Mouse (Mus musculus) heart, embryonic 15.5 days (tissue): ENCODE data around the gene 9130213A22Rik. TPM values are rescaled to one million over a fixed set of nuclear protein-coding genes. Genes with fewer than 3 reads are reported as not detected.
A peak's percentile ranks its signal among the peaks of the same experiment; 100 is the strongest.

ENCODE experiments used
- ATAC-seq: fragments of 200-750 bp; cut with Nextera tagmentation; replicated peaks from 2 replicates; pipeline ENCODE4 v1.8.0; 2017; ENCODE audit warnings: low read depth, moderate TSS enrichment; ENCODE audit not compliant: insufficient number of reproducible peaks, insufficient read depth, low FRiP score
- H3K27ac ChIP-seq: fragments of 300-500 bp; sonication (generic); 2 replicates; pipeline ENCODE4 v1.5.1; 2015; ENCODE audit warnings: mild to moderate bottlenecking, inconsistent platforms
- H3K27me3 ChIP-seq: fragments of 300-500 bp; sonication (generic); 2 replicates; pipeline ENCODE4 v1.6.1; 2015; ENCODE audit warnings: inconsistent platforms
- H3K36me3 ChIP-seq: fragments of 300-500 bp; sonication (generic); 2 replicates; pipeline ENCODE4 v1.6.1; 2015; ENCODE audit warnings: mild to moderate bottlenecking, inconsistent platforms
- H3K4me1 ChIP-seq: fragments of 300-500 bp; sonication (generic); replicated peaks from 2 replicates; pipeline ENCODE4 v1.6.1; 2015; ENCODE audit warnings: inconsistent platforms
- H3K4me2 ChIP-seq: fragments of 300-500 bp; sonication (generic); 2 replicates; pipeline ENCODE4 v1.6.1; 2015; ENCODE audit warnings: inconsistent platforms, mild to moderate bottlenecking, moderate library complexity
- H3K4me3 ChIP-seq: fragments of 300-500 bp; sonication (generic); 2 replicates; pipeline ENCODE4 v1.5.1; 2015; ENCODE audit warnings: mild to moderate bottlenecking, inconsistent platforms
- H3K9ac ChIP-seq: fragments of 300-500 bp; sonication (generic); 2 replicates; pipeline ENCODE4 v1.6.1; 2015; ENCODE audit warnings: mild to moderate bottlenecking, inconsistent platforms
- H3K9me3 ChIP-seq: fragments of 300-500 bp; sonication (generic); replicated peaks from 2 replicates; pipeline ENCODE4 v1.6.1; 2016; ENCODE audit warnings: inconsistent platforms
- WGBS: fragments of 180-500 bp; shearing (Covaris S2); methylation state at CpG from one replicate; pipeline ENCODE4 v1.1.7; 2015; ENCODE audit warnings: mixed read lengths; 5-methylcytosine and 5-hydroxymethylcytosine counted together
- polyA plus RNA-seq: library from polyadenylated mRNA; unstranded; fragments of >200 nt; fragmentation: Nextera tagmentation; extraction: Ambion mirVana; gene quantifications from 2 replicates; pipeline ENCODE4 v1.2.1, GENCODE M21; 2015

Gene 9130213A22Rik
- polyA plus RNA-seq, 1 experiment from 2014 or later, result 0.60 TPM

- H3K36me3 ChIP-seq, result no peaks in the 10 kb centered on the region
- no peak overlapping the region for H3K4me2 ChIP-seq
- WGBS, result 84% methylated on average over 6 of the region's 6 CpGs
- H3K4me1 ChIP-seq, result peaks cover 13% of the 10 kb centered on the region
- ATAC-seq, result no peak
- no peak overlapping the region for H3K4me3 ChIP-seq
- H3K27ac ChIP-seq, result no peak overlapping the region
- H3K9me3 ChIP-seq, result no peaks in the 10 kb centered on the region
- no peak overlapping the region for H3K9ac ChIP-seq
- peaks cover 11% of the 10 kb centered on the region for H3K27me3 ChIP-seq
Observed at GRCm38 (mm10) chr11:69135361-69135760, 13.0 kb upstream of the 9130213A22Rik start.

GRCm38 (mm10) chr11:69134622-69134968 lies 12.2 kb upstream of the 9130213A22Rik start:
- WGBS, result 47% methylated on average over 8 of the region's 8 CpGs
- peaks cover 11% of the 10 kb centered on the region for H3K27me3 ChIP-seq
- peak; percentile 4; the same call in 1 of the 2 replicates for ATAC-seq
- peaks cover 13% of the 10 kb centered on the region for H3K4me1 ChIP-seq
- no peaks in the 10 kb centered on the region for H3K36me3 ChIP-seq
- peak overlapping the region; percentile 87 for H3K4me2 ChIP-seq
- no peak overlapping the region for H3K9ac ChIP-seq
- H3K27ac ChIP-seq, result no peak overlapping the region
- peak overlapping the region; percentile 51 for H3K4me3 ChIP-seq
- no peaks in the 10 kb centered on the region for H3K9me3 ChIP-seq

GRCm38 (mm10) chr11:69133923-69134621 lies 11.7 kb upstream of the 9130213A22Rik start:
- 3% methylated on average over 34 of the region's 34 CpGs for WGBS
- Histone ChIP-seq H3K27me3 (peaks cover 11% of the 10 kb centered on the region), H3K9ac (peak overlapping the region; percentile 51), H3K4me2 (peak overlapping the region; percentile 87), H3K4me3 (peak overlapping the region; percentile 51), H3K36me3 (no peaks in the 10 kb centered on the region), H3K27ac (no peak overlapping the region), H3K4me1 (peaks cover 13% of the 10 kb centered on the region), H3K9me3 (no peaks in the 10 kb centered on the region)
- ATAC-seq, result peak; percentile 73

GRCm38 (mm10) chr11:69133566-69133922 lies 11.2 kb upstream of the 9130213A22Rik start:
- H3K4me1 ChIP-seq, result peaks cover 13% of the 10 kb centered on the region
- no peaks in the 10 kb centered on the region for H3K9me3 ChIP-seq
- peak overlapping the region; percentile 51 for H3K4me3 ChIP-seq
- no peak overlapping the region for H3K27ac ChIP-seq
- ATAC-seq, result no peak
- peak overlapping the region; percentile 51; the same call in 1 of the 2 replicates for H3K9ac ChIP-seq
- peaks cover 11% of the 10 kb centered on the region for H3K27me3 ChIP-seq
- no peaks in the 10 kb centered on the region for H3K36me3 ChIP-seq
- 23% methylated on average over 5 of the region's 5 CpGs for WGBS
- peak overlapping the region; percentile 87 for H3K4me2 ChIP-seq

GRCm38 (mm10) chr11:69128426-69129122 lies 6.2 kb upstream of the 9130213A22Rik start:
- H3K36me3 ChIP-seq, result no peaks in the 10 kb centered on the region
- no peaks in the 10 kb centered on the region for H3K9me3 ChIP-seq
- 55% methylated on average over 8 of the region's 8 CpGs for WGBS
- H3K27me3 ChIP-seq, result peaks cover 10% of the 10 kb centered on the region
- H3K9ac ChIP-seq, result no peak overlapping the region
- peaks cover 20% of the 10 kb centered on the region for H3K4me1 ChIP-seq
- H3K4me3 ChIP-seq, result no peak overlapping the region
- H3K27ac ChIP-seq, result no peak overlapping the region
- ATAC-seq, result no peak
- H3K4me2 ChIP-seq, result no peak overlapping the region

- H3K9me3 ChIP-seq, result no peaks in the 10 kb centered on the region
- peak overlapping the region; percentile 64; the same call in 1 of the 2 replicates for H3K4me3 ChIP-seq
- no peak overlapping the region for H3K9ac ChIP-seq
- H3K4me1 ChIP-seq, result peaks cover 22% of the 10 kb centered on the region
- 73% methylated on average over 2 of the region's 2 CpGs for WGBS
- H3K27me3 ChIP-seq, result no peaks in the 10 kb centered on the region; the same call in 1 of the 2 replicates
- no peaks in the 10 kb centered on the region for H3K36me3 ChIP-seq
- no peak overlapping the region for H3K27ac ChIP-seq
- peak overlapping the region; percentile 82 for H3K4me2 ChIP-seq
- no peak for ATAC-seq
Observed at GRCm38 (mm10) chr11:69126706-69127095, 4.3 kb upstream of the 9130213A22Rik start.

GRCm38 (mm10) chr11:69125919-69126705 lies 3.7 kb upstream of the 9130213A22Rik start:
- peak overlapping the region; percentile 60 for H3K9ac ChIP-seq
- peaks cover 28% of the 10 kb centered on the region for H3K4me1 ChIP-seq
- 18% methylated on average over 20 of the region's 20 CpGs for WGBS
- H3K4me2 ChIP-seq, result peak overlapping the region; percentile 82
- H3K27ac ChIP-seq, result no peak overlapping the region; the same call in 1 of the 2 replicates
- H3K9me3 ChIP-seq, result no peaks in the 10 kb centered on the region
- no peak for ATAC-seq
- H3K36me3 ChIP-seq, result no peaks in the 10 kb centered on the region
- H3K27me3 ChIP-seq, result no peaks in the 10 kb centered on the region; the same call in 1 of the 2 replicates
- peak overlapping the region; percentile 64 for H3K4me3 ChIP-seq

- no peaks in the 10 kb centered on the region; the same call in 1 of the 2 replicates for H3K27me3 ChIP-seq
Observed at GRCm38 (mm10) chr11:69125852-69125918, 3.3 kb upstream of the 9130213A22Rik start, which contains the start of gene Aloxe3. Gene Aloxe3 (plus strand): TSS chr11:69125896.

GRCm38 (mm10) chr11:69125041-69125851 lies 2.9 kb upstream of the 9130213A22Rik start:
- 0% methylated on average over 24 of the region's 24 CpGs for WGBS
- Histone ChIP-seq H3K4me1 (peaks cover 37% of the 10 kb centered on the region), H3K36me3 (no peaks in the 10 kb centered on the region), H3K27me3 (no peaks in the 10 kb centered on the region; the same call in 1 of the 2 replicates), H3K27ac (peak overlapping the region; percentile 85), H3K9ac (peak overlapping the region; percentile 60), H3K4me2 (peak overlapping the region; percentile 82), H3K4me3 (peak overlapping the region; percentile 64), H3K9me3 (no peaks in the 10 kb centered on the region)
- ATAC-seq, result peak; percentile 8; the same call in 1 of the 2 replicates

More at GRCm38 (mm10) chr11:69125852-69125918, 3.3 kb upstream of the 9130213A22Rik start, which contains the start of gene Aloxe3:
- Histone ChIP-seq H3K9me3 (no peaks in the 10 kb centered on the region), H3K27ac (peak within 1 kb of the TSS; percentile 85), H3K4me2 (peak within 1 kb of the TSS; percentile 82), H3K4me1 (peaks cover 33% of the 10 kb centered on the region), H3K36me3 (no peaks in the 10 kb centered on the region), H3K4me3 (peak within 1 kb of the TSS; percentile 64), H3K9ac (peak within 1 kb of the TSS; percentile 60)
- 1% methylated on average over 3 of the region's 3 CpGs for WGBS
- no peak for ATAC-seq

- no peaks in the 10 kb centered on the region for H3K36me3 ChIP-seq
- WGBS, result 0% methylated on average over 3 of the region's 3 CpGs
- no peak overlapping the region for H3K9ac ChIP-seq
- H3K4me3 ChIP-seq, result peak overlapping the region; percentile 65
- H3K4me1 ChIP-seq, result peaks cover 44% of the 10 kb centered on the region
- H3K4me2 ChIP-seq, result peak overlapping the region; percentile 87; the same call in 1 of the 2 replicates
- H3K27ac ChIP-seq, result peak overlapping the region; percentile 94; the same call in 1 of the 2 replicates
- H3K27me3 ChIP-seq, result no peaks in the 10 kb centered on the region; the same call in 1 of the 2 replicates
- ATAC-seq, result no peak
- no peaks in the 10 kb centered on the region for H3K9me3 ChIP-seq
Observed at GRCm38 (mm10) chr11:69124498-69124847, 2.1 kb upstream of the 9130213A22Rik start.
